Mouse (Mus musculus): ENCODE measurements around the gene Gcm1. TPM values are rescaled to one million over a fixed set of nuclear protein-coding genes. Genes with fewer than 3 reads are reported as not detected.

The Gcm1 gene
- polyA plus RNA-seq, 1 experiment from 2014 or later, result 0.09 TPM

DNA sequence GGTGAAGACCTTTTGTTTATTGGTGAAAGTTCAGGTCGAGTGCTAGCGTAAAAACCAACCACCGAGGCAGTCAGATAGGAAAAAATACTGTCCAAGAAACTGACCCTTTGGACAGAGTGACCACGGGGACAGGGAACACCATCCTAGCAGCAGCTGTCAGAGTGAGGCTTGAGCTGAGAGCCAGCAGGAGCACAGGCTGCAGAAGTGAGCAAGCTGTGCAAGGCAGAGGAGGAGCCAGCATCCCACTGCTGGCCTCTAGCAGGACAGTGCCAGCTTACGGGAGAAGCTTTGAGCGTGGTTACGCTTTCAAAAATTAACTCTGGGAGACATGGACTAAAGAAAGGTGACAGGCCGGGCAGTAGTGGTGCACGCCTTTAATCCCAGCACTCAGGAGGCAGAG lies 36.0 kb downstream of the Gcm1 start:
- Histone ChIP-seq H3K4me1 (no peaks in the 10 kb centered on the region), H3K27ac (replicated peaks) (no peak overlapping the region), H3K9me3 (no peaks in the 10 kb centered on the region), H3K4me3 (no peak overlapping the region), H3K27me3 (replicated peaks; ENCODE audit: low read depth, poor library complexity, severe bottlenecking) (no peaks in the 10 kb centered on the region), H3K36me3 (replicated peaks) (peaks cover 53% of the 10 kb centered on the region)
- no peak for DNase-seq (ENCODE audit: low spot score)
- 90% methylated on average over 9 of the region's 9 CpGs for WGBS

DNA sequence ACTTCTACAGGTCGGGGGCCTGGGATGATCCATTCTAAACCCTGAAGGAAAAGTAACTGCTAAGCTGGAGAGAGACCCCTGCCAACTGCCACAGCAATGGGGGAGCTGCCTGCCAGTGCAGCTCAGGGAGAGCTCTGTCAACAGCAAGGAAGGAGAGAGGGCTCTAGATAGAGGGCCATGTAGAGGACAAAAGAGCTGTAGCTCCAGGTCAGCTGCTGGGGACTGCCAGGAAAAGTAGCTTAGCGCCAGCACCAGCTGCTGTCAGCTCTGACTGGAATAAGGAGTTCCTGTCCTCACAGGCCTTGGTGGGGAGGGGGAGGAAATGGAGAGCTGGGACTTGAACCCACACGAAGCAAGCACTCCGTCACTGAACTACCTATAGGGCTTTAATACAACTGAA lies 36.8 kb downstream of the Gcm1 start:
- H3K4me1 ChIP-seq, result no peaks in the 10 kb centered on the region
- H3K9me3 ChIP-seq, result no peaks in the 10 kb centered on the region
- DNase-seq (ENCODE audit: low spot score), result no peak
- H3K27me3 ChIP-seq (replicated peaks; ENCODE audit: low read depth, poor library complexity, severe bottlenecking), result no peaks in the 10 kb centered on the region
- peaks cover 53% of the 10 kb centered on the region for H3K36me3 ChIP-seq (replicated peaks)
- H3K4me3 ChIP-seq, result no peak overlapping the region
- H3K27ac ChIP-seq (replicated peaks), result no peak overlapping the region
- WGBS, result 75% methylated on average over 4 of the region's 4 CpGs

- no peak for DNase-seq (ENCODE audit: low spot score)
- no peak overlapping the region for H3K27ac ChIP-seq (replicated peaks)
- no peak overlapping the region for H3K4me3 ChIP-seq
- no peaks in the 10 kb centered on the region for H3K27me3 ChIP-seq (replicated peaks; ENCODE audit: low read depth, poor library complexity, severe bottlenecking)
- peaks cover 49% of the 10 kb centered on the region for H3K36me3 ChIP-seq (replicated peaks)
- WGBS, result 81% methylated on average over 7 of the region's 7 CpGs
- H3K4me1 ChIP-seq, result no peaks in the 10 kb centered on the region
- H3K9me3 ChIP-seq, result no peaks in the 10 kb centered on the region
These were observed 37.2 kb downstream of the Gcm1 start for GRCm38 (mm10) chr9:78088971-78089370.

GRCm38 (mm10) chr9:78089906-78090305 lies 38.2 kb downstream of the Gcm1 start:
- no peak overlapping the region for H3K27ac ChIP-seq (replicated peaks)
- WGBS, result 88% methylated on average over 1 of the region's 1 CpGs
- H3K4me3 ChIP-seq, result no peak overlapping the region
- H3K4me1 ChIP-seq, result no peaks in the 10 kb centered on the region
- no peaks in the 10 kb centered on the region for H3K9me3 ChIP-seq
- H3K27me3 ChIP-seq (replicated peaks; ENCODE audit: low read depth, poor library complexity, severe bottlenecking), result no peaks in the 10 kb centered on the region
- no peak for DNase-seq (ENCODE audit: low spot score)
- H3K36me3 ChIP-seq (replicated peaks), result peaks cover 45% of the 10 kb centered on the region

DNA sequence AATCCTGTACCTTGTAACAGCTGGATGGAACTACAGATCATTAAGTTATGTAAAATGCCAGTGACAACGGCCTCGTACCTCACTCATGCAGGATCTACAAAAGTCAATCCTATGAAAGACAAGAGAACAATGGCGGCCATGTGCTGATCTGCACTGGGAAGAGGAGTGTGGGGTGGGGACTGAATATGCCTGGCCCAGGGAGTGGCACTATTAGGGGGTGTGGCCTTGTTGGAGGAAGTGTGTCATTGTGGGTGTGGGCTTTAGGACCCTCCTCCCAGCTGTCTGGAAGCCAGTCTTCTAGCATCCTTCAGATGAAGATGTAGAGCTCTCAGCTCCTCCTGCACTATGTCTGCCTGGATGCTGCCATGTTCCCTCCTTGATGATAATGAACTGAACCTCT lies 38.9 kb downstream of the Gcm1 start:
- Histone ChIP-seq H3K4me3 (no peak overlapping the region), H3K9me3 (no peaks in the 10 kb centered on the region), H3K27me3 (replicated peaks; ENCODE audit: low read depth, poor library complexity, severe bottlenecking) (no peaks in the 10 kb centered on the region), H3K36me3 (replicated peaks) (peaks cover 45% of the 10 kb centered on the region), H3K27ac (replicated peaks) (no peak overlapping the region), H3K4me1 (no peaks in the 10 kb centered on the region)
- WGBS, result 91% methylated on average over 3 of the region's 3 CpGs
- DNase-seq (ENCODE audit: low spot score), result no peak

DNA sequence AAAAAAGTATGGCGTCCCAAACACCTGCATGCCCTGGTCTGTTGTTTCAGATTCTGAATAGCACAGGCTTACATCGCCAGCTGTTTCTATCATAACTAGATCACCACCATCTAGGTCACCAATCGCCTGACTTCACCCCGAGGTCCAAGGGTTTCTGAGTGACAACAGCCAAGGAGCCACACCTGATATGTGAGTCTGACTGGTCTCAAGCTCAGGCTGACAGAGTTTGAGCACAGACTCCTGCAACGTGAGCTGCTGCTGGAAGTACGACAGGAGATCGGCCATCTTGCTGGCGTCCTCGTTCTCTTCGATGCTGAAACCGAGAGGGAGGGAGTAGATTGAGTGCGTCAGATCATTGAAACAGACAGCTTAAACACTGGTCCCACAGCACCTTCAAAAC lies 44.0 kb downstream of the Gcm1 start:
- Histone ChIP-seq H3K4me1 (no peaks in the 10 kb centered on the region), H3K27me3 (replicated peaks; ENCODE audit: low read depth, poor library complexity, severe bottlenecking) (no peaks in the 10 kb centered on the region), H3K4me3 (no peak overlapping the region), H3K27ac (replicated peaks) (no peak overlapping the region), H3K9me3 (peaks cover 7% of the 10 kb centered on the region; the same call in 1 of the 2 replicates), H3K36me3 (replicated peaks) (peaks cover 76% of the 10 kb centered on the region)
- no peak for DNase-seq (ENCODE audit: low spot score)
- 94% methylated on average over 12 of the region's 12 CpGs for WGBS

- Histone ChIP-seq H3K4me3 (no peak overlapping the region), H3K27me3 (replicated peaks; ENCODE audit: low read depth, poor library complexity, severe bottlenecking) (no peaks in the 10 kb centered on the region), H3K4me1 (no peaks in the 10 kb centered on the region), H3K36me3 (replicated peaks) (peaks cover 79% of the 10 kb centered on the region), H3K27ac (replicated peaks) (no peak overlapping the region), H3K9me3 (peaks cover 7% of the 10 kb centered on the region; the same call in 1 of the 2 replicates)
- WGBS, result 97% methylated on average over 6 of the region's 6 CpGs
- DNase-seq (ENCODE audit: low spot score), result no peak
These were observed 44.7 kb downstream of the Gcm1 start for GRCm38 (mm10) chr9:78096376-78096775.

- no peaks in the 10 kb centered on the region for H3K27me3 ChIP-seq (replicated peaks; ENCODE audit: low read depth, poor library complexity, severe bottlenecking)
- WGBS, result 84% methylated on average over 5 of the region's 5 CpGs
- no peak for DNase-seq (ENCODE audit: low spot score)
- no peak overlapping the region for H3K4me3 ChIP-seq
- H3K9me3 ChIP-seq, result peaks cover 7% of the 10 kb centered on the region; the same call in 1 of the 2 replicates
- H3K4me1 ChIP-seq, result 0 out of 2 replicates have a peak, but pooled peaks cover 2% of the 10 kb centered on the region
- H3K36me3 ChIP-seq (replicated peaks), result peaks cover 65% of the 10 kb centered on the region
- no peak overlapping the region for H3K27ac ChIP-seq (replicated peaks)
These were observed 49.2 kb downstream of the Gcm1 start for GRCm38 (mm10) chr9:78100956-78101355.

- Histone ChIP-seq H3K4me3 (no peak overlapping the region), H3K36me3 (replicated peaks) (peaks cover 60% of the 10 kb centered on the region), H3K4me1 (0 out of 2 replicates have a peak, but pooled peaks cover 2% of the 10 kb centered on the region), H3K9me3 (peaks cover 6% of the 10 kb centered on the region; the same call in 1 of the 2 replicates), H3K27ac (replicated peaks) (no peak overlapping the region), H3K27me3 (replicated peaks; ENCODE audit: low read depth, poor library complexity, severe bottlenecking) (no peaks in the 10 kb centered on the region)
- WGBS, result 78% methylated on average over 4 of the region's 4 CpGs
- no peak for DNase-seq (ENCODE audit: low spot score)
These were observed 49.7 kb downstream of the Gcm1 start for GRCm38 (mm10) chr9:78101431-78101830.

GRCm38 (mm10) chr9:78103965-78104560 lies 52.3 kb downstream of the Gcm1 start:
- H3K4me3 ChIP-seq, result no peak overlapping the region
- H3K9me3 ChIP-seq, result no peaks in the 10 kb centered on the region
- H3K36me3 ChIP-seq (replicated peaks), result peaks cover 34% of the 10 kb centered on the region
- H3K27ac ChIP-seq (replicated peaks), result no peak overlapping the region
- peaks cover 18% of the 10 kb centered on the region for H3K4me1 ChIP-seq
- DNase-seq (ENCODE audit: low spot score), result no peak
- no peaks in the 10 kb centered on the region for H3K27me3 ChIP-seq (replicated peaks; ENCODE audit: low read depth, poor library complexity, severe bottlenecking)
- 88% methylated on average over 8 of the region's 8 CpGs for WGBS

GRCm38 (mm10) chr9:78104973-78105372 lies 53.2 kb downstream of the Gcm1 start:
- no peak overlapping the region for H3K4me3 ChIP-seq
- WGBS, result 91% methylated on average over 6 of the region's 6 CpGs
- DNase-seq (ENCODE audit: low spot score), result no peak
- no peaks in the 10 kb centered on the region for H3K9me3 ChIP-seq
- H3K27ac ChIP-seq (replicated peaks), result no peak overlapping the region
- H3K36me3 ChIP-seq (replicated peaks), result peaks cover 25% of the 10 kb centered on the region
- peaks cover 24% of the 10 kb centered on the region for H3K4me1 ChIP-seq
- H3K27me3 ChIP-seq (replicated peaks; ENCODE audit: low read depth, poor library complexity, severe bottlenecking), result no peaks in the 10 kb centered on the region

DNA sequence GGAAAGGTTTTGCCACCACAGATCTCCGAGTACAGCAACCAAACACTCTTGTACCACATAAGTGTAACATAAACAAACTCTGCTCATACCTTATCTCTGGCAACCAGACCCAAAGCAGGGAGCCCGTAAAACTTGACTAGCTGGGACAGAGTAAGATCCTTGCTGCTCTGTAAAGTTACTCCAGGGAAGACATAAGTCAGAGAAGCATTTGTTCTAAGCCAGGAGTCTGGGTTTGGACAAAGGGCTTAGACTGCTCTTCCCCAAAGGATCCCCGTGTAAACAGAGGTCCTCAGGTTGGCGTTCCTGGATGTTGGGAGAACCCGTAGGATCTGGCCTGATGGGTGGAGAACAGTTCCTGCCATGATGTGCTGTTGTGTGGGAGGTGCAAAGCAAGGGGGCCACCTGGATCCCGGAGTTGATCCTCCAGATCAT lies 53.8 kb downstream of the Gcm1 start:
- Histone ChIP-seq H3K36me3 (replicated peaks) (peaks cover 19% of the 10 kb centered on the region), H3K9me3 (no peaks in the 10 kb centered on the region), H3K27me3 (replicated peaks; ENCODE audit: low read depth, poor library complexity, severe bottlenecking) (no peaks in the 10 kb centered on the region), H3K4me1 (peaks cover 24% of the 10 kb centered on the region), H3K4me3 (no peak overlapping the region), H3K27ac (replicated peaks) (no peak overlapping the region)
- DNase-seq (ENCODE audit: low spot score), result no peak
- 89% methylated on average over 6 of the region's 6 CpGs for WGBS

DNA sequence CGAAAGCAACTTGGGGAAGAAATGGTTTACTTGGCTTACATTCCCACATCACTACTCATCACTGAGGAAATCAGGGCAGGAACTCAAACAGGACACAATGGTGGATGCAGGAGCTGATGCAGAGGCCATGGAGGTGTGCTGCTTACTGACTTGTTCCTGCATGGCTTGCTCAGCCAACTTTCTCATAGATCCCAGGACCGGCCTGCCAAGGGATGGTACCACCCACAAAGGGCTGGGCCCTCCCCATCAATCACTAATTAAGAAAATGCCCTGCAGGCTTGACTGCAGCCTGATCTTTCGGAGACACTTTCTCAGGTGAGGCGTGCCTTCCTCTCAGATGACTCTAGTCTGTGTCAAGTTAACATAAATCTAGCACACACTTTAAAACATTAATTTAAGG lies 55.1 kb downstream of the Gcm1 start:
- DNase-seq (ENCODE audit: low spot score), result no peak
- Histone ChIP-seq H3K27me3 (replicated peaks; ENCODE audit: low read depth, poor library complexity, severe bottlenecking) (no peaks in the 10 kb centered on the region), H3K4me1 (peaks cover 24% of the 10 kb centered on the region), H3K4me3 (peak overlapping the region; percentile 97; the same call in 1 of the 2 replicates), H3K9me3 (no peaks in the 10 kb centered on the region), H3K36me3 (replicated peaks) (peaks cover 11% of the 10 kb centered on the region), H3K27ac (replicated peaks) (no peak overlapping the region)
- WGBS, result 61% methylated on average over 4 of the region's 4 CpGs
